Mouse (Mus musculus) MEL (cell line): Measurements from ENCODE around the gene Canx. TPM values are rescaled to one million over a fixed set of nuclear protein-coding genes. Genes with fewer than 3 reads are reported as not detected.

Experiments
- DNase-seq: peaks from one replicate; pipeline ENCODE4 v3.0.0; 2011; ENCODE audit warnings: low read depth, low spot score
- H3K27ac ChIP-seq: 2 replicates; pipeline ENCODE4 v1.5.1; 2012; ENCODE audit warnings: low read depth, mild to moderate bottlenecking, control low read depth, low read length, moderate library complexity; ENCODE audit not compliant: control insufficient read depth
- H3K27me3 ChIP-seq, 2 experiments: fragments of 150-350 bp in 1 of 2; sonication (generic) in 1 of 2; 2 replicates each; pipeline ENCODE4 v1.6.1; 2012; ENCODE audit warnings: low read length in 2 of 2, mild to moderate bottlenecking in 2 of 2, improper control_type of control experiment in 1 of 2, moderate library complexity in 1 of 2; ENCODE audit not compliant: insufficient read depth in 2 of 2, control insufficient read depth in 1 of 2
- H3K36me3 ChIP-seq, 2 experiments: 2 replicates each; pipeline ENCODE4 v1.6.1; 2012 to 2014; ENCODE audit warnings: low read length in 2 of 2, improper control_type of control experiment in 1 of 2, inconsistent platforms in 1 of 2, mild to moderate bottlenecking in 1 of 2; ENCODE audit not compliant: insufficient read depth in 2 of 2, control insufficient read depth in 1 of 2
- H3K4me1 ChIP-seq, 2 experiments: fragments of 150-350 bp in 1 of 2; sonication (generic) in 1 of 2; 2 replicates each; pipeline ENCODE4 v1.6.1; 2012; ENCODE audit warnings: low read length in 2 of 2, improper control_type of control experiment in 1 of 2, mild to moderate bottlenecking in 1 of 2; ENCODE audit not compliant: insufficient read depth in 2 of 2, control insufficient read depth in 1 of 2
- H3K4me3 ChIP-seq, 2 experiments: fragments of 150-350 bp in 1 of 2; sonication (generic) in 1 of 2; 2 replicates each; pipeline ENCODE4 v1.5.1; 2012; ENCODE audit warnings: low read depth in 2 of 2, low read length in 2 of 2, mild to moderate bottlenecking in 2 of 2, moderate library complexity in 2 of 2, control low read depth in 1 of 2, improper control_type of control experiment in 1 of 2; ENCODE audit not compliant: control insufficient read depth in 1 of 2, insufficient read depth in 1 of 2
- H3K79me2 ChIP-seq: 2 replicates; pipeline ENCODE4 v1.6.1; 2012; ENCODE audit warnings: mild to moderate bottlenecking, low read length, moderate library complexity; ENCODE audit not compliant: control insufficient read depth, poor library complexity, insufficient read depth
- H3K9ac ChIP-seq: 2 replicates; pipeline ENCODE4 v1.6.1; 2012; ENCODE audit warnings: low read depth, mild to moderate bottlenecking, control low read depth, low read length, moderate library complexity; ENCODE audit not compliant: control insufficient read depth, poor library complexity, severe bottlenecking
- H3K9me3 ChIP-seq: fragments of 150-350 bp; sonication (generic); replicated peaks from 2 replicates; pipeline ENCODE4 v1.6.1; 2012; ENCODE audit warnings: mild to moderate bottlenecking, low read length, improper control_type of control experiment, moderate library complexity; ENCODE audit not compliant: insufficient read depth
- CHD1 ChIP-seq: IDR thresholded peaks from 2 replicates; pipeline ENCODE4 v1.6.1; 2012; ENCODE audit warnings: low read depth, mild to moderate bottlenecking, inconsistent platforms, low read length, improper control_type of control experiment
- CHD2 ChIP-seq: IDR thresholded peaks from 2 replicates; pipeline ENCODE4 v1.6.1; 2011; ENCODE audit warnings: low read length, improper control_type of control experiment
- CTCF ChIP-seq, 3 experiments: IDR thresholded peaks in 2 of 3; conservative IDR thresholded peaks in 1 of 3; 2 replicates each; pipeline ENCODE4 v1.5.1; 2011 to 2012; ENCODE audit warnings: low read length in 3 of 3, low read depth in 2 of 3, mild to moderate bottlenecking in 2 of 3, improper control_type of control experiment in 1 of 3, inconsistent platforms in 1 of 3, mixed read lengths in 1 of 3, moderate library complexity in 1 of 3; ENCODE audit not compliant: control insufficient read depth in 1 of 3, insufficient read depth in 1 of 3, poor library complexity in 1 of 3, severe bottlenecking in 1 of 3
- EP300 ChIP-seq, 2 experiments: IDR thresholded peaks; 2 replicates each; pipeline ENCODE4 v1.6.1; 2011; ENCODE audit warnings: improper control_type of control experiment in 2 of 2, low read length in 2 of 2, low read depth in 1 of 2, mild to moderate bottlenecking in 1 of 2
- ETS1 ChIP-seq: IDR thresholded peaks from 2 replicates; pipeline ENCODE4 v1.6.1; 2012; ENCODE audit warnings: low read depth, mild to moderate bottlenecking, inconsistent platforms, low read length, improper control_type of control experiment, moderate library complexity
- JUND ChIP-seq: IDR thresholded peaks from 2 replicates; pipeline ENCODE4 v1.6.1; 2011; ENCODE audit warnings: low read depth, mild to moderate bottlenecking, improper control_type of control experiment, low read length
- KAT2A ChIP-seq: conservative IDR thresholded peaks from 2 replicates; pipeline ENCODE4 v1.6.1; 2012; ENCODE audit warnings: low read depth, low read length, improper control_type of control experiment, inconsistent platforms
- MAFK ChIP-seq: IDR thresholded peaks from 2 replicates; pipeline ENCODE4 v1.6.1; 2011; ENCODE audit warnings: low read depth, mild to moderate bottlenecking, low read length, improper control_type of control experiment, borderline replicate concordance
- MXI1 ChIP-seq: IDR thresholded peaks from 2 replicates; pipeline ENCODE4 v1.6.1; 2011; ENCODE audit warnings: mild to moderate bottlenecking, low read depth, low read length, improper control_type of control experiment
- MYB ChIP-seq: IDR thresholded peaks from 2 replicates; pipeline ENCODE4 v1.6.1; 2011; ENCODE audit warnings: mild to moderate bottlenecking, low read depth, low read length, improper control_type of control experiment
- MYC ChIP-seq: IDR thresholded peaks from 2 replicates; pipeline ENCODE4 v1.6.1; 2011; ENCODE audit warnings: low read depth, mild to moderate bottlenecking, low read length, improper control_type of control experiment, moderate library complexity
- NRF1 ChIP-seq: IDR thresholded peaks from 2 replicates; pipeline ENCODE4 v1.6.1; 2014; ENCODE audit warnings: low read depth, mild to moderate bottlenecking, inconsistent platforms, low read length, improper control_type of control experiment, moderate library complexity; ENCODE audit not compliant: poor library complexity, insufficient read depth, severe bottlenecking
- POLR2AphosphoS2 ChIP-seq: IDR thresholded peaks from 2 replicates; pipeline ENCODE4 v1.6.1; 2011; ENCODE audit warnings: low read length, improper control_type of control experiment
- POLR2AphosphoS5 ChIP-seq: IDR thresholded peaks from 2 replicates; pipeline ENCODE4 v1.6.1; 2012; ENCODE audit warnings: low read depth, borderline replicate concordance, mild to moderate bottlenecking, inconsistent platforms, low read length, moderate library complexity, mixed read lengths
- RAD21 ChIP-seq: IDR thresholded peaks from 2 replicates; pipeline ENCODE4 v1.6.1; 2011; ENCODE audit warnings: mild to moderate bottlenecking, low read depth, low read length, improper control_type of control experiment
- SIN3A ChIP-seq: IDR thresholded peaks from 2 replicates; pipeline ENCODE4 v1.6.1; 2012; ENCODE audit warnings: low read length, improper control_type of control experiment, inconsistent platforms
- TAL1 ChIP-seq: IDR thresholded peaks from 2 replicates; pipeline ENCODE4 v1.6.1; 2012; ENCODE audit warnings: mild to moderate bottlenecking, inconsistent platforms, low read length, moderate library complexity, mixed read lengths
- TBP ChIP-seq: IDR thresholded peaks from 2 replicates; pipeline ENCODE4 v1.8.0; 2011; ENCODE audit warnings: low read depth, low read length, improper control_type of control experiment
- TCF12 ChIP-seq: IDR thresholded peaks from 2 replicates; pipeline ENCODE4 v1.6.1; 2014; ENCODE audit warnings: low read depth, mild to moderate bottlenecking, inconsistent platforms, low read length, improper control_type of control experiment, moderate library complexity
- USF2 ChIP-seq, 2 experiments: IDR thresholded peaks; 2 replicates each; pipeline ENCODE4 v1.6.1; 2011 to 2012; ENCODE audit warnings: improper control_type of control experiment in 2 of 2, low read length in 2 of 2, borderline replicate concordance in 1 of 2, inconsistent platforms in 1 of 2, low read depth in 1 of 2, mild to moderate bottlenecking in 1 of 2; ENCODE audit not compliant: insufficient read depth in 1 of 2
- ZC3H11A ChIP-seq: IDR thresholded peaks from 2 replicates; pipeline ENCODE4 v1.6.1; 2012; ENCODE audit warnings: low read depth, mild to moderate bottlenecking, inconsistent platforms, low read length, improper control_type of control experiment
- ZKSCAN1 ChIP-seq: IDR thresholded peaks from 2 replicates; pipeline ENCODE4 v1.6.1; 2012; ENCODE audit warnings: low read depth, mild to moderate bottlenecking, inconsistent platforms, low read length, improper control_type of control experiment, moderate library complexity
- ZNF384 ChIP-seq: IDR thresholded peaks from 2 replicates; pipeline ENCODE4 v1.6.1; 2012; ENCODE audit warnings: low read depth, mild to moderate bottlenecking, inconsistent platforms, low read length, improper control_type of control experiment
- polyA plus RNA-seq, 2 experiments: library from polyadenylated mRNA; stranded (reverse) in 1 of 2; unstranded in 1 of 2; fragments of >175 nt in 1 of 2; fragments of >200 nt in 1 of 2; gene quantifications; 2 replicates each; pipeline versions ENCODE4 v1.2.1 to v1.2.4; 2012; ENCODE audit warnings: low replicate concordance in 2 of 2, low read depth in 1 of 2; ENCODE audit not compliant: insufficient read length in 2 of 2, insufficient read depth in 1 of 2, missing spikeins in 1 of 2
- total RNA-seq: library from RNA; depleted of rRNA; stranded (reverse); fragments of 300-350 nt; gene quantifications from 2 replicates; pipeline ENCODE4 v1.2.3, GENCODE M21; 2012

The Canx gene
- total and polyA plus RNA-seq, 3 experiments, result 390 to 867 (median 464) TPM

- TF ChIP-seq KAT2A, result no peak
- TF ChIP-seq, all 39 proteins: peak for 6
Measured at GRCm38 (mm10) chr11:50275077-50275476, 50.4 kb downstream of the Canx start (continued).

GRCm38 (mm10) chr11:50272819-50273218 is 52.7 kb downstream of the Canx start:
- Histone ChIP-seq H3K27ac (no peak overlapping the region), H3K36me3 (peaks cover 1 to 23% of the 10 kb centered on the region in 2 experiments; a peak in 3 of 4 replicates)
- no peak for TF ChIP-seq POLR2AphosphoS5
- TF ChIP-seq TCF12, result no peak
- TF ChIP-seq JUND, result no peak
- TF ChIP-seq SIN3A, result no peak
- no peak for TF ChIP-seq ZNF384
- TF ChIP-seq TBP, result no peak
- no peak for TF ChIP-seq MYC
- TF ChIP-seq ZC3H11A, result no peak
- TF ChIP-seq CHD2, result no peak
- no peak for TF ChIP-seq ETS1
- TF ChIP-seq CTCF (IDR thresholded peaks at IDR 0.05 in 2 of 3, conservative IDR thresholded peaks at IDR 0.05 in 1 of 3; ENCODE audit: control insufficient read depth in 1 of 3, insufficient read depth in 1 of 3, low read depth in 2 of 3, low read length in 3 of 3, poor library complexity in 1 of 3, severe bottlenecking in 1 of 3), result no peak
- TF ChIP-seq ZKSCAN1, result no peak
- TF ChIP-seq MXI1, result no peak
- no peak for TF ChIP-seq TAL1
- TF ChIP-seq CHD1, result no peak
- TF ChIP-seq NRF1, result no peak
- no peak for TF ChIP-seq POLR2AphosphoS2

GRCm38 (mm10) chr11:50269885-50270284 is 55.6 kb downstream of the Canx start:
- H3K79me2 ChIP-seq, result peaks cover 2% of the 10 kb centered on the region; the same call in 1 of the 2 replicates
- no peak overlapping the region for H3K9ac ChIP-seq
- H3K4me3 ChIP-seq, result no peak overlapping the region
- no peaks in the 10 kb centered on the region for H3K9me3 ChIP-seq
- TF ChIP-seq TCF12 (no peak), TAL1 (no peak), NRF1 (no peak), SIN3A (no peak), USF2 (IDR thresholded peaks at IDR 0.05; ENCODE audit: borderline replicate concordance in 1 of 2, insufficient read depth in 1 of 2, low read depth in 1 of 2, low read length in 2 of 2) (no peak), MAFK (no peak), ZKSCAN1 (no peak), EP300 (IDR thresholded peaks at IDR 0.05; ENCODE audit: low read depth in 1 of 2, low read length in 2 of 2) (no peak), MYB (no peak), CHD1 (no peak), RAD21 (no peak), MXI1 (no peak)
- no peak for DNase-seq
- H3K36me3 ChIP-seq, result peaks cover under 1 to 6% of the 10 kb centered on the region in 2 experiments
- H3K27me3 ChIP-seq, result no peaks in the 10 kb centered on the region
- peaks cover under 1 to 3% of the 10 kb centered on the region in 2 experiments; a peak in 3 of 4 replicates for H3K4me1 ChIP-seq
- no peak overlapping the region for H3K27ac ChIP-seq

More at GRCm38 (mm10) chr11:50272819-50273218, 52.7 kb downstream of the Canx start:
- DNase-seq, result no peak
- H3K9ac ChIP-seq, result no peak overlapping the region
- H3K79me2 ChIP-seq, result peaks cover 3% of the 10 kb centered on the region; the same call in 1 of the 2 replicates
- no peak overlapping the region for H3K4me3 ChIP-seq
- H3K4me1 ChIP-seq, result peaks cover 15 to 17% of the 10 kb centered on the region in 2 experiments
- H3K27me3 ChIP-seq, result no peaks in the 10 kb centered on the region
- H3K9me3 ChIP-seq, result no peaks in the 10 kb centered on the region
